Mouse (Mus musculus): ENCODE measurements around the gene Zdhhc4. TPM values are rescaled to one million over a fixed set of nuclear protein-coding genes. Genes with fewer than 3 reads are reported as not detected.

Gene Zdhhc4
- polyA plus RNA-seq (2012; fragmentation: generic; extraction: Trizol) = 10 to 100 TPM; 56.6 to 92.2 TPM

DNA sequence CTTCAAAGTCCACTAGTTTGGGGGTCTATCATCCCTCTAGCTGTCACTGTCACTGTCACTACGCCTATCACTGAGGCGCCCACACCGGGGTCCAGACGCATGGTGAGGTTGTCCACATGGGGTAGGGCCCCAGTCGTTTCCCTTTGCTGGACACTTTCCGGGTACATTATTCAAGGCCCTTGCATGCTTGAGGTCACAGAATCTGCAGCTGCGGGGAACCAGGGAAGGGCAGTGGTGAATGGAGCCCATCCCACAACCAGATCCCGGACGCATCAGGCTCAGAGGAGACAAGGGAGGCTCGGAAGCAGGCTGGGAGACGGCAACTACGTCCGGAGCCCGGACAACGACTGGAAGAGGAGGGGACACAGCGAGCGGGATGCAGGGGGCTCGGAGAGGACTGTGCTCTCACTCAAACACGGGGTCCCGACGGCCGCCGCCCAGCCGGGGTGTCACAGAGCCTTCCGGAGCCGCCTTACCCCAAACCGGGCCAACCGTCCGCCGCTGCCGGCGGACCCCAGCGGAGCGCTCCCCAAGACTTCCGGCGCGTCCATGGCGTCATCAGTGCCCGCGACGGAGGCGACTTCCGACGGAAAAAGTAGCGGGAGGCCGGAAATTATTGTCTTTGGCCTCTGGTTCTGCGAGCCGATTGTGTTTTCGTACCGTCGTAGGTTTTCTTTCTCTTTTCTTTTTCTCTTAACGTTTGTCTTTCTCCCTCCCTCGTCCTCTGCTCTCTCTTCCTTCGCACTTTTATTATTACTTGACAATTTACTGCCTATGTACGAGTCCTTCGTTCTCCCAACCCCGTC, at the start of gene Zdhhc4:
Zdhhc4 (minus strand) TSS at position 567 of the 806 bp plus-strand sequence.

DNA sequence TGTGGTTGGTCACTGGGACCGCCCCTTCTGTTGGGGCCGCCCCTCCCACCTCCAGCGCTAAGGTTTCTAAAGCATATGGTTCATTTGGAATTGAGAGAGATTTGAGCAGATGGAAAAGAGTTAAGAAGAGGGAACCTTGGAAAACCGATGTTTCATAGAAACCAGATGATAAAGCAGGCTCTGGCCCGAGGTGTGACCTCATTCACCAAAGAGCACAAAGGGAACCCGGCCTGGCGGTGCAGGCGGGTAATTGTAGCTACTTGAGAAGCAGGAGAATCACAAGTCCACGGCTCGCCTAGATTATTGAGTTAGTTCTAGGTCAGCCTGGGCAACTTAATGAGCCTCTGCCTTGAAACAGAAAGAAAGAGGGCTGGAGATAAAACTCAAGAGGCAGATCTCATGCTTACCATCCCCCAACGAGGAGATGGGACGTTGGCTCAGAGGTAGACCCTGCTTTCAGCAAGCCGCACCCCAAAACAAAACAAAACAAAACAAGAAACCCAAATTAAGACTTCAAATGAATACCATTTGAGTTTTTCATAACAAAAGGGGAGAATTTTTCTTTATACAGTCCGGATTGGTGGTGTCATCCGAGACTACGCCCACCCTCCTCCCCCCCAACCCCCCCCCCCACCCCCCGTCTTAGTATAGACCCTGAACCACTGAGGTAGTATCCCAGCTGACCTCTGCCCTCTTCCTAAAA, 27.8 kb upstream of the Zdhhc4 start, which contains the start of gene Grid2ip:
Grid2ip (plus strand) TSS at position 653 of the 703 bp plus-strand sequence.

DNA sequence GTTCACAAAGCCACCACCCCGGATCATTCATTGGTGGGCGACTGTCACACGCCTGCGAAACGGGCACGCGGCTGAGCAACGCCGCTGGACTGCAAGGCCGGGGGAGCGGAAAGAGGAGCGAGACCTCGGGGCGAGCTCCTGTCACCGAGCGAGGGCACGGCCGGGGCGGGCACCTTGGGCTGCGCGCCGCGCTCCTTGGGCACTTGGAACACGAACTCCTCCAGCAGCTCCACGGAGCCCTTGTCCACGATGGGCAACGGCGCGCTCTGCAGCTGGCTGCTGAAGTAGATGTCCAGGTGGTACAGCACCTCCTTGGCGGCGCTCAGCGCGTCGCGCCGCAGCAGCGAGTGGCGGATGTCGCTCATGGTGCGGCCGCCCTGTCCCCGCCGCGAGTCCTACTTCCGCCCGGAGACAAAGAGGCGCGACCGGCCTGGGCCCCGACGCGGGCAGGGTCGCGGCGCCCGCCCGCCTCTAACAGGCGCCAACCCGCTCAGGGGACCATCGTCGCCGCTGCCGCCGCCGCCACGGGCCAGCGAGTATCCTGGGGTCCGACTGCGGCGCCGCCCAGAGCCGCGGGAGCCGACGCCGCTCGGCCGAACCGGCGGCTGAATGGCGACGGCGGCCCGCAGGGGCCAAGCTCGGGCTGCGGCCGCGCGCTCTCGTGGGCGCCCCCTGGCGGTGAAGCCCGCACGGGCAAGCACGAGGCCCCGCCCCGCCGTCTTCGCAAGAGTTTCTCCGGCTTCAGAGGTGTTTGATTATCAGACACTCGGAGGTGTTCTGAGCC, 14.1 kb downstream of the Zdhhc4 start, which contains the start of gene E130309D02Rik:
E130309D02Rik (minus strand) TSS at position 631 of the 784 bp plus-strand sequence.

GRCm38 (mm10) chr5:143293404-143293803, 35.7 kb downstream of the Zdhhc4 start, which contains the start of gene Zfp853:
Gene Zfp853, minus strand, starts transcription at chr5:143293623.

DNA sequence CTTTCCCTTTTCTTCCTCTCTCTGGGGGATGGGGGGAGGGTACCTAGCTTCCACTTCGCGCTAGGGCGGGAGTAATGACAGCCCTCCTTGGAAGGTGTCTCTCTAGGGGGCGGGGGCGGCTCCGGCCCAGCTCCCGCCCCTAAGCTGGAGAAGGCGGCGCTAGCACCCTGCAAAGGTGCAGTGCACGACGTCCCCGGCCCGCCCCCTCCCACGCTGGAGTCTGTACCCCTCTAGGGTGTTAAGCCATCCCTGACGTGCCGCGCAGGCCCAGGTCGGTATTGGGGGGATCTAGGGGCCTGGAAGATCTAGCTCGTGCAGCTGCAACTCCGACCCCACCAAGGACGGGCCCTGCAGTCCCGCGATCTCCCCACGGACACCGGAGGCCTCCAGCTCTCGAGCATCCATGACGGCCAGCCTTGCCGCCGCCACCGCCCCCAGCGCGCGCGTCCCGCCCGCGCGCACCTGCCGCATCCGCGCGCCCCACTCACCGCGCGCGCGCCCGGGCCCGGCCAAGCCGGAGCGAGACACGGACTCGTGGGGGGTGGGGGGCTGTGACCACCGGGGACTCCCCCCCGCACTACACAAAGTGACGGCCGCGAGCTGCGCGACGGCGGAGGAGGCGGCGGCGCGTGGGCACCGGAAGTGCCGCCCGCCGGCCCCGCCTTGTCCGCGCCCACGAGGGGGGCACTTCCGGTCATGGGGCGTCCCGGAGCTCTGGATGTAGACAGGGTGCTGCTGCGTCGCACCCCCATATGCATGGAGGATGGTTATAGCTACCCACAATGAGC, 59.5 kb downstream of the Zdhhc4 start, which contains the start of gene Zfp316:
Zfp316 (minus strand) TSS at position 660 of the 788 bp plus-strand sequence.

Other genes starting within 250 kb of the Zdhhc4 start
- gene Rnf216, start 216.3 kb downstream of the Zdhhc4 start, polyA plus RNA-seq (2012; fragmentation: generic; extraction: Trizol) = 10 to 100 TPM in 1 of 2 experiments, 1 to 10 TPM in 1; 1.9 to 15.8 TPM
- not detected for gene Olfr718-ps1, start 181.7 kb downstream of the Zdhhc4 start, polyA plus RNA-seq (2012; fragmentation: generic; extraction: Trizol)
- 1 to 10 TPM in 1 of 2 experiments, under 1 TPM in 1; 0.18 to 4.2 TPM for gene Rbak, start 148.5 kb downstream of the Zdhhc4 start, polyA plus RNA-seq (2012; fragmentation: generic; extraction: Trizol)
- gene Spdye4b, start 148.2 kb downstream of the Zdhhc4 start, polyA plus RNA-seq (2012; fragmentation: generic; extraction: Trizol) = under 1 TPM in 1 of 2 experiments, not detected in 1; 0.02 TPM
- not detected for gene Spdye4a, start 102.4 kb downstream of the Zdhhc4 start, polyA plus RNA-seq (2012; fragmentation: generic; extraction: Trizol)
- 1 to 10 TPM in 1 of 2 experiments, under 1 TPM in 1; 0.57 to 6.5 TPM for gene Zfp12, start 94.1 kb downstream of the Zdhhc4 start, polyA plus RNA-seq (2012; fragmentation: generic; extraction: Trizol)
- gene Zfp316, start 59.2 kb downstream of the Zdhhc4 start, polyA plus RNA-seq (2012; fragmentation: generic; extraction: Trizol) = 1 to 10 TPM; 1.6 to 8.9 TPM
- gene Zfp853, start 35.6 kb downstream of the Zdhhc4 start, polyA plus RNA-seq (2012; fragmentation: generic; extraction: Trizol) = under 1 TPM in 1 of 2 experiments, not detected in 1; 0.01 TPM
- 10 to 100 TPM; 21.4 to 24.3 TPM for gene E130309D02Rik, start 13.9 kb downstream of the Zdhhc4 start, polyA plus RNA-seq (2012; fragmentation: generic; extraction: Trizol)
- not detected for gene Grid2ip, start 28.1 kb upstream of the Zdhhc4 start, polyA plus RNA-seq (2012; fragmentation: generic; extraction: Trizol)
- 100 to 1,000 TPM in 1 of 2 experiments, 10 to 100 TPM in 1; 50.1 to 119 TPM for gene Kdelr2, start 74.6 kb upstream of the Zdhhc4 start, polyA plus RNA-seq (2012; fragmentation: generic; extraction: Trizol)
- gene Daglb, start 135.3 kb upstream of the Zdhhc4 start, polyA plus RNA-seq (2012; fragmentation: generic; extraction: Trizol) = 1 to 10 TPM; 2.1 to 4.3 TPM
- 100 to 1,000 TPM; 173 to 250 TPM for gene Rac1, start 198.8 kb upstream of the Zdhhc4 start, polyA plus RNA-seq (2012; fragmentation: generic; extraction: Trizol)

Measured in C3H10T1/2 (cell line).